Mouse (Mus musculus) right cerebral cortex, postnatal 4 days (tissue): ENCODE results near the gene 6030452D12Rik.

Experiments used
- DNase-seq: peaks from one replicate; pipeline ENCODE4 v3.0.0-alpha.2; 2022

The 6030452D12Rik gene

DNA sequence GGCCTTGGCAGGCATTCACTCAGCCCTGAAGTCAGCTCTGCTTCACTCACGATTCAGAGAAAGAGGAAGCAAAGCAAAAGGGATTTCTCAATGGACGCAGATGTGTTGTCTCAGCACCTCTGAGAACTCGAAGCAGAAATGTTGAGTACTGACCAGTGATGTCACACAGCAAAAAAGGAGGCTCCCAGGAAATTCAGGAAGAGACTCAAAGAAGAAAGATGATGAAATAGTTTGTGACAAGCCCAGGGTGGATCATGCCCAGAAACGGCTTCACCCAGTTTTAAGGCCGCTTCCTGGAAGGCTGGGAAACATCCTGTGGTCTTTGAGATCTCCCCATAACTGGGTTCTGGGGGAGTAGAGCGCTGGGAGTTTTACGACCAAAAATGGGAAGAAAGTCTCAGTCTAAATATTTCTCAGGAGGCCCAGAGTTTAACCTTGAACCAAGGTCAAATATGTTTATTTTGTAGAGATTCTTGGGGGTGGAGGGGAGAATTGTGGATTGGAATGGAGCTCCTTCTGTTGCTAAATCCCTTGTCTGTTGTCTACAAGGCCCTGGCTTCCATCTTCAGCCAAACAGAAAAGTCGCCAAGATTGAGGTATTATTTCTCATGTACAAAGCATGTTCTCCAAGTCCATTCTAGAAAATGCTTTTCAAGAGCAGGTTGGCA lies at the start of gene 6030452D12Rik:
6030452D12Rik (plus strand) TSS at position 505 of the 668 bp plus-strand sequence.
- DNase-seq = no peak

DNA sequence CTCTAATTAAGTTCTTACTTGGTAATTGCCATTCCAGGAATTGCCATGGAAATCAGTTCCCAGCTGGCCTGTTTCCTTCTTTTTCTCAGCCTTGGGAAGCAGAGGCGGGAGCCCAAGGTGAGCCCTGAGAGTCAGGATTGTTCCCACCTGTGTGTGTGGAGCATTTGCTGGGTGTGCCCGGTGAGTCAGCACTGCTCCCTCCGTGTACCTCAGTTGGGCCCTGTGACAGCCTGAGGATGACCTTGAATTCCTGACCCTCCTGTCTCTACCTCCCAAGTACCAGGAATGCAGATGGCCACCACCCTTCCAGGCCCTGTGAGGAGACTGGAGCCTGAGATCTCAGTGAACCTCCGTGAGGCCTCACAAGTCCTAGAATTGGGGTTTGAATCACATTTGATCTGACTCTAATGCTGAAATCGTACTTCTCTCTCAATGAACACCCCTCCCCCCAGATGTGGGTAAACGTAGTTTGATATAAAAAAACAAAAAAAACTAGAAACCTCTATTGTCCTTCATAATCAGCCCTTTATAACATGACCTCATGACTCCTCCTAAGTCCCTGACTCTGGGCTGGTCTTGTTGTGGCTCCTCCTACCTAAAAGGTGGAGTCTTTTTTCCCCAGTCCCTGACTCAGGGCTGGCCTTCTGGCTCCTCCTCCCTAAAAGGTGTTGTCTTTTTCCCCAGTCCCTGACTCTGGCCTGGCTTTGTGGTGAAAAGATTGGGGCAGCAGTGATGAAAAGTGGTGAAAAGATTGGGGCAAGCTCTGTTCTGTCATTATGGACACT lies 48.8 kb upstream of the 6030452D12Rik start:
- no peak for DNase-seq

DNA sequence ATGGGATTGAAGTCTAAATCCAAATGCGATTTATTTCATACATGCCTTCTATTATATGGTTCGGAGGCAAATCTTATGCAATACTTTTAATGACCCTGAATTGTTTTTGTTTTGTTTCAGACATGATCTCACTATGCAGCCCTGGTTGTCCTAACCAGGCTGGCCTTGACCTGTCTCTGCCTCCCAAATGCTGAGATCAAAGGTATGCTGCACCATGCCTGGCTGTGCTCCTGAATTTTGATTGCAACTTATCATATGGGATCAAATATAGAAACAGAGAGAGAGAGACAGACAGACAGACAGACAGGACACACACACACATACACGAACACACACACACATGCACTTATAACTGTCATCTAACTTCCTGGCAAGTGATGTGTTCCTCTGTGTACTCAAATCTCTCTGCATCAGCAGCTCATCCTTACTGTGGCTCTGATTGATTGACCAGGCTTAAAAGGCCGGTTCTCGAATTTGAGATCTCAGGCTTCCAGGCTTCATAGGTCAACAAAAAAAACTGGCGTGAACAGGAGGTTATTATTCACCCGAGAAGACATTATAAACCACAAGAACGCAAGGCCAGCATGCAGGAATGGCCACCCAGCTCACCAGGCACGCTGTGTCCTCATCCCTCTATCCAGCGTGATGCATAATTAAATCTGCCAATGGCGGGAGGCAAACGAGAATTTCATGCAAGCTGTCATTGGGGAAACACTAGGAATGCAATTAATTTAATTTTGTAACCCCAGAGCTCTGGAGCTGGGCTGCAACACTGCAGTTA lies 47.4 kb upstream of the 6030452D12Rik start:
- DNase-seq = no peak

DNA sequence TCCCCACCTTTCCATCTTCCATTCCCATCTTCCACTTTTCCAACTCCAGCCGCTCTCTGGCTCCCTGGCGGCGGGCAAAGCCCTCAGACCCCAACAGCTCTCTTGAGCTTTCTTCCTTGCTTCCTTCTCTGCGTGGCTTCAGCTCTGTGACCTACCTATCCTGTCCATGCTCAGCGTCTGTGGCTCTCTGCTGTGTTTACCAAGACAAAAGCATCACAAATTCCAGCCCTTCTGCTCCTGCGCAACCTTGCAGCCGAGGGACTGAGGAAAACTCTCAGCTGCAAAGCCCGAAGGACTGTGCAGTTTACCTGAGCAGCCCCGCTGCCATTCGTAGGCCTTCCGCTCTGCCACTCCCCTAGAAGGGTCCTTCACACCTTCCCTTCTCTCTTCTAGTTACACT lies 46.3 kb upstream of the 6030452D12Rik start:
- no peak for DNase-seq

DNA sequence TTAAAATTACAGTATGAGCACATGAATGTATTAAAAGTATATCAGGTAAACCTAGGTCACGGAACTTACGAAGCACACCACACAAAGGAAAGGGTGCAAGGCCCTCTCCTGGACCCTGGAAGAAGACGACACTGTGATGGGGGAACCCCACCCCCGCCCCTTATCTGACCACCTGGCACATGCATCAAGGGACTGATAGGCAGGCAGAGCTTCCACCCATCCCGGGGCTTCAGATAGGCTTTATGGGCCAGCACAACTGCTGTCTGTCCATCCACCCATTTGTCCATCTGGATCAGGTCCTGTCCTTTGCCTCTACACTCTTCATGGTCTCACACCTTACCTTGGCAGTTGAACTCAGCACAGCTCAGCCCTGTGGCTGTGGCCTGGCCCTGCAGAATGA lies 38.2 kb upstream of the 6030452D12Rik start:
- DNase-seq = no peak

DNA sequence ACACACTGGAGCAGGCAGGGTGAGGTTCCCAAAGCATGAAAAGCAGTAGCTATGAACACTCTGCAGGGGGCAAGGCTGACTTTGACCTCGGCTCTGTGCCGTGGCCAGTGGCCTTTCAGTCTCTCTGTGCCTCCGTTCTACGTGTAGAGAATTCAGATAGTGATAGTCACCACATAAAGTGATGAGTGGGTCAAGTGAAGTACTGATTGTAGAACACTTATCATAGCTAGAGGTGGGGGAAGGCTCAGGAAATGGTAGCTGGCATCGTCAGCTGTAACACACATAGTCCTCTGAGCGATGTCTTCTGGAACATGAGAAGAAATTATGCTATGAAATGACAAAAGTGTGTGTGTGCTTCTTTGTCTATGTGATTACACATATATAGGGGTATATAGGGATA lies 36.5 kb upstream of the 6030452D12Rik start:
- no peak for DNase-seq

DNA sequence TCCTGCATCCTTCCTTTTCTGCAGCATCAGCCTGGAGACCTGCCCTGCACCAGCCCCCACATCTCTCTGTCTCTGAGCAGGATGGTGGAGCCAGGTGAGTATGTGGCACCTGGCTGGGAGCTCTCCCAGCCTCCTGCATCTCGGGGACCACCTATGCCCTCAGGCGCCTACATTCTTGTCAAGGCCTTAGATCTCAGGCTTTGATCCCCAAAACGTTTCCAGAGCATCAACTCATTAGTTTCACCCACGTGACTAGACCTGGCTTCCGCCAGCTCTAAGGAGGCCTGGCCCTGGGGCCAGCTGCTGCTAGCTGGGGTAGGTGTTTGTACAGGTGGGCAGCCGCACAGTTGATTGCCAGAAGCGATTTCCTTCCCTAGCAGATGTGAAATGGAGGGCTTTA lies 30.8 kb upstream of the 6030452D12Rik start:
- DNase-seq = no peak

DNA sequence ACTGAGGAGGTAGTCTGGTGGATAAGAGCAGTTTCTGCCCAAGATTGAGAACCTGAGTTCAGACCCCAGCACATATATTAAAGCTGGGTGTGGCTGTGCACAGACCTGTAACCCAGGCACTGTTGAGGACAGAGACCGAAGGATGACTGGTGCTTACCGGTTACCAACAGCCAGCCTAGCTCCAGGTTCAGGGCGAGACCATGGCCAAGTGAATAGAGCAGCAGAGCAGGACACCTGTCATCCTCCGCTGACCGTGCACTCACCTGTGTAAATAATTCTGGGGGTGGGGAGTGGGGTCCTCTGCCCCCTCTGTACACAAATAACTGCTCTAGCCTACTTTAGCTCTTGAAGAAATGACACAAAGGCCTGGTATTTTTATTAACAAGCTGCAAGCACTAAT lies 26.3 kb upstream of the 6030452D12Rik start:
- no peak for DNase-seq

DNA sequence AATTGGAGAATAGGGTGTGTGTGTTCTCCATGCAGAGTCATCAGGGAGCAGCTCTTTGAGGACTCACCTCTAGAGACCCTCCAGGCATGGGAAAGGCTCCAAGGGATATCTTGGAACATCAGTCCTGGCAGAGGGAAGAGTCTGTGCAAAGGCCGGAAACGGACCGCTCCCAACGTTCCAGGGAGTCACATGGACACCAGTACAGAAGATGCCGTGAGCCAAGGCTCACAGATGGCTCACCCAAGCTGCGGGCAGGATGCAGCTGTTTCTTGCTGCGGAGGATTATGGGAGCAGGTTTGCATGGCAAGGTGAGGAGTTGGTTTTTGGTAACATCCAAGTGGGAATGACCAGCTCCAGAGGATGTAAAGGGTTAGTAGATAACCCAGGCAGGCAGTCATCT lies 3.9 kb downstream of the 6030452D12Rik start:
- no peak for DNase-seq

DNA sequence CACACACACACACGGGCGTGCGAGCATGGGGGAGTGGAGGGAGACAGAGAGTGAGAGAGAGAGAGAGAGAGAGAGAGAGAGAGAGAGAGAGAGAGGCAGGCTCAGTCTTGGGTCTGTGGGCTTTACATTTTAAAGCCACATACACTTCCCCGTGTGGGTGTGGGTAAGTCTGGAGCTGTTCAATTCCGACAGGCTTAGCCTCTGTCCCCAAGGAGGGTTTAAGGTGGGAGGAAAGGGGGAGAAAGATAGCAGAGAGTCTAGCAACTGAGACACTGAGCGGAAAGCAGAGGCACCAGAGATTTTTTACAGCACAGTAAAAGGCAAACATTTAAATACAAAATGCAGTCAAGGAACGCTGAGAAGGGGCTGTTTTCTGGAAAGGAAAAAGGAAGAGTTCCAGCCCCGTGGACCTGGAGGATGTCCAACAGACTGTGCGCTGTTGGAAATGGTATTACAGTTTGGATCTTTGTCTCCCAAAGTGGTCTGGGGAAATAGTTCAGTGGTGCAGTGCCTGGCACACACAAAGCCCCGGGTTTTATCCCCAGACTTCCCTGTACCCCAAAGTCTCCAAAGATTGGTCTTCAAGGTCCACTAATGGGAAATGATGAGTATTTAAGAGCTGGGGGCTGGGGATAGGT lies 5.1 kb downstream of the 6030452D12Rik start:
- no peak for DNase-seq

DNA sequence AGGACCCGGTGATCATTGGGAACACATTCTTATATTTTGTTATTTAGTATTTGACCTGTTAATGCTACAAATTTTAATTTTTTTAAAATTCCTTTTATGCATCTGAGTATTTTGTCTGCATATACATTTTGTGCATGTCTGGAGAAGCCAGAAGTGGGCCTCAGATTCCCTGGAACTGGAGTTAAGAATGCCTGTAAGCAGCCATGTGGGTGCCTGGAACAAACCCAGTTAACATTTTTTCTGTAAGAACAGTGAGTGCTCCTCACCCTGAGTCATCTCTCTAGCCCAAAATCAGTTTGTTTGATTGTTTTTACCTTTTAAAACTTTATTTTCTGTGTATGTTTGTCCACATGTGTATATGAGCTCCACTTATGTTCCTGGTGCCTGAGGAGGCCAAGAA lies 5.8 kb downstream of the 6030452D12Rik start:
- DNase-seq = no peak

DNA sequence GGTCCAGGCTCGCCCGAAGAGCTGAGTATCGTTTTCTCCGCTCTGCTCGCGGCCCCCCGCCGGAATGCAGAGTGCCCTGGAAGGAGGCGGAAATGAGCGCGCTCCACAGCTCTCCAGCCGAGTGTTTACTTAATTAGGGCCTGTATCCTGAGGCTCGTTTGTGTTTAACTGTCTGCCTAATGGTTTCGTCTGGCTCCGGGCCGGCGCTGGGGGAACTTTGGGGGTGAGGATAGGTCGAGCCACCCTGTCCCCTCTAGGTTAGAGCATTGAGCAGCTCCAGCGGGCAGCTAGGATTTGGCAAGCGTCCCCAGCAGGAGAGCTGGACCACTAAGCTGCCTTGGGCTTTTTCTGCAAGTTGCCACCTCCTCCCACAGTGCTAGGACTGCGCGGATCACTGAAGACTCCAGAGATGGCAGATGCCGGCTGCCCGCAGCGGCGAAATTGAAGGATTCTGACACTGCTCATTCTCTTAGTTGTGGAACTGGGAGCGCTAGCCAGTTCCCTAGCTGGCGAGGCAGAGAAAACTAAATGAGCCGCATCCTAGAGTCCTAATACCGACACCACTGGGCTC lies 7.5 kb downstream of the 6030452D12Rik start:
- peak; percentile 32 for DNase-seq

DNA sequence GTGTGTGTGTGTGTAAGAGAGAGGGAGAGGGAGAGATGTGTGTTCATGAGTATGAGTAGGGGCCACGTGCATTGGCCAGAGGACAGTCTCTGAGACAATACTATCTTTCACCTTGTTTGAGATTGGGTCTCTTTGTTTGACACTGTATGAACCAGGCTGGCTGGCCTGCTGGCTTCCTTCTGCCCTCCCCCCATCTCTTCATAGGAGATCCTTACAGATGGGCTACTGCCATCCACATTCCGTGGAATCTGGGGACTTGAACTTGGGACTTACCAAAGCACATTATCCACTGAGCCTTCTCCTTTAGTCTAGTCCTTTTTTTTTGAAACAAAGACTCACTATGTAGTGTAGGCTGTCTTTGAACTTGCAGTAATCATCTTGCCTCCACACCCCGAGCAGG lies 8.1 kb downstream of the 6030452D12Rik start:
- DNase-seq = no peak

DNA sequence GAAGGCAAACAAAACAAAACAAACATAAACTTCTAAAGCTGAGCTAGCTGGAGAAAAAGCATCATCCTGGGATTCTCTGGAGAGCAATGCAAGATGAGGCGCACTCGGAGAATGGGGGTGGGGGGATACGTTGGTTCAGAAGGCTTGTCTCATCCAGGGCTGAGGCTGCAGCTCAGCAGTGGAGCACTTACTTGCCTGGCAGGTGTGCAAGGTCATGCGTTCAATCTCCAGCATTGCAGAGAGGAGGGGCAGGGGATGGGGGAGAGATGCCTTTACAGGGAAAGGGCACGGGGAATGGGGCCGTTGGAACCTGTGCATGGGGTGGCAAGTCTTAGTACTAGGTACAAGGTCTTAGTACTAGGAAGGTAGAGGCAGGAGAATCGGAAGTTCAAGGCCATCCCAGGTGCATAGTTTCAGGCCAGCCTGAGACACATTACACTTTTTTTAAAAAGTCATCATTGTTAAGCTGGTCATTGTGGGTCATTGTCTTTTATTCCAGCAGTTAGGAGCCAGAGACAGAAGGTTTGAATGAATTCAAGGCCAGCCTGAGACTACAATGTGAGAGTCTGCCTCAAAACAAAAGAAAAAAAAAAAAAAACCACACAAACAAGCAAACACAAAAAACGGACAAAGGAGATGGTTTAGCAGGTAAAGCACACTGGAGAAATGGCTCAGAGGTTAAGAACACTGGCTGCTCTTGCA lies 8.9 kb downstream of the 6030452D12Rik start:
- DNase-seq = no peak

DNA sequence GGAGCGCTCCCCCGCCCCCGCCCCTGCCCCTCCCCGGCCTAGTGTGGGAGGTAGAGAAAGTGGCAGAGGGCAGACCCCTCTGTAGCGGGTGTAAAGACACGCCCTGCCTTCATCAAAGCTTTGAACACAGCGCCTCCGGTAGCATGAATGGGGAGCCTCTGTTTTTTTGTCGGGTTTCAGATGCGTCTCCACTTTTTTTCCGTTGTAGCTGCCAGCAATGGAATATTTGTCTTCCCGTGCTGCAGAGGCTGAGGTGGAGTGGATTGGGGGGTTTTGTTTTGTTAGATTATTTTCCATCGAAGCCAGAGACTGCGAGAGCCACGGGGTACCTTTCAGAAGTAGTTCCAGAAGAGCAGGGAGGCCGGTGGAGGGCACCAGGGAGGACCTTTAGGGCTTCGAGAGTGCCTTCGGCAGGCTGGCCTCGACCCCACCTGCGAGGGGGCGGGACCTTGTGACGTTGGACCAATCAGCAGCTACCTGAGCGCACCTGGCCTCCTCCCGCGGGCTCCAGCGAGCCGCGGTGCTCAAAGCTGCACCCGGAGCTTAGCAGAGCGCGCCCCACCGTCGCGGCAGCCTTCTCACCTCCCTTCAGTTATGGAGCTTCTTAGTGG lies 10.1 kb downstream of the 6030452D12Rik start, which contains the start of gene Cdh3:
Cdh3 (plus strand) TSS at position 527 of the 611 bp plus-strand sequence.
- peak; percentile 19 for DNase-seq

DNA sequence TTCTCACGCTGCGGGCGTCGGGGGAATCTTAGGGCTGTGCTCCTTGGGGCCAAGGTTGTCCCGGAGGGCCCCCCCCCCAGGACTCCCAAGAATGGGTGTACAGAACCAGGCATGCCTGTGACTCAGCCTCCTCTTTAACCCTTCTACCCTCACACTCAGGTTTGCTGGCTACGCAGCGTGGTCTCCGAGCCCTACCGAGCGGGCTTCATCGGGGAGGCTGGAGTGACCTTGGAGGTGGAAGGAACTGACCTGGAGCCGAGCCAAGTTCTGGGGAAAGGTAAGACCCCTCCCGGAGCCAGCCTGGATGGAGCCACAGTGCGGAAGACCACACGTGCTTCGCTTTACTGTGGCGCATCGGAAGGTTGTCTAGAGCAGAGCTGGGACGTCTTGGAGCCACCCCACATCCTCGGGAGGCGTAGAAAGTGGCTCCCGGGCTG lies 10.8 kb downstream of the 6030452D12Rik start:
- no peak for DNase-seq

DNA sequence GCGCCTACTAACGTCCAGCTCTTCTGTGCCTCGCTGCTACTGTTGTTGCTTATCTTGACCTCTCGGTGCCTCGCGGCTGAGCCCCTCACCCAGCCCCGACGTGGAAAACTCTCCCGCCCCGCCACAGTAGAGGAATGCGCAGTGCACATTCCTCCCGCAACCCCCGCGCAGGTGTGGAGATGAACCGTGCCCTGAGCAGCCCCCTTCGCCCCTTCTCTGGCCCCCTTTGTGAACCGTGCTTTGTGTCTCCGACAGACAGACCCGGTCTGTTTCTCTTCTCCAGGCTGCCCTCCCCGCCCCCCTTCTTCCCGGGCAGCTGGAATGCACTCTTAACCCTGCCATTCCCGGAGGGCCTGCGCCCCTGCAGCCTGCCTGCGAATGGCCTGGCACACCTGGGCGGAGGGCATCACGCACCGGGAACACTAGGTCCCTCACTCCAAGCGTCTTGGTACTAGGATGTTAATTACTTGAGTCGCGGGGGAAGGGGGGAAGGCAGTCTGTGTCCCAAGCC lies 11.3 kb downstream of the 6030452D12Rik start:
- no peak for DNase-seq

DNA sequence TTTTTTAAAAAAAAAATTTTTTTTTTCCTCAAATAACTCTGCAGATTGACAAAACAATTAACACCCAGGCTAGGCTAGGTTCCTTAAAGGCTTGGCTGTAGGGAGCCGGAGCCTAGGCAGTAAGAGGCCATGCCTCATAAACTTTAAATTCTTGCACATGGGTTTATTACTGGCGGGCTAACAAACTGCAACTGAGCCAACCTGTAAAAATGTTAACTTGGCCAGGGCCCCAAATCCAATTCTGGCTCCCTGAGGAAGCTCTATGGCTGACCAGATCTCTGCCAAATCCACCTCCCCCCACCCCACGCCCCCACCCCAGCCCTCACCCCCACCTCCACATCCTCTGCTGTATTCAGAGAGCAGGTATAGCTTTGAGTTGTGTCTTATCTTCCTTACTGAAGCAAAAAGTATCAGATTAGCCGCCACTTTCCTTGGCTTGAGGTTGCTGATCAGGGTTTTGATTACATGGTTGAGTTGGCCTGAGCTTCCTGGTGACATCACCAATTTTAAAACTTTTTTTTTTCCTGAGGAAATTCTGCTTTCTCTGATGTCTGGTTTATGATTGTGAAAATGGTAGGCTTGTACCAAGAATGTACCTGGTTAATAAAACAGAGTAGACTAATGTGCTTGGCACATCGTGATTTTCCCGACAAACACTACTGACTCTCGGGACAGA lies 12.3 kb downstream of the 6030452D12Rik start:
- DNase-seq = no peak

DNA sequence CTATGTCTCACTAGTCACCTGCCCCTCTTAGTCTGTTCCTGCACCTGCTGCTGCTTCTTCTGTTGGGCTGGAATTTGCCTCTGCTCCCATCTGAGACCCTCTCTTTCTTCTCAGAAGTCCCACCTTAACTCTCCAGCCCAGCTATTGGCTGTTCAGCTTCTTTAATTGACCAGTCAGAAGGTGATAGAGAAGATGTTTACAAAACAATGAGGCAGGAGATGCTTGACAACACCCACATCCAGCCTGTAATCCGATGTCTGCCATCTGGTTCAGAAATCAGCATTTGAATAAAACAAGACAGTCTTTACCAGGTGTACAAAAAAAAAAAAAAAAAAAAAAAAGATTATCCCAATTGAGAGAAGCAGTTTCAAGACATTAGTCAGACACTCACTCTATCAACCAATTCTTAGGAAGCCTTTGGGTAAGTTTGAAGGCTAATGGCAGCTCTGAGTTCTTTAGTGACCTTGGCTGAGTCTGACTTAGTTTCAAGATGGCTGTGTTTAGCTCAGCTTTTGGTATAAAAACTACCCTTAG lies 15.7 kb downstream of the 6030452D12Rik start:
- DNase-seq = no peak

DNA sequence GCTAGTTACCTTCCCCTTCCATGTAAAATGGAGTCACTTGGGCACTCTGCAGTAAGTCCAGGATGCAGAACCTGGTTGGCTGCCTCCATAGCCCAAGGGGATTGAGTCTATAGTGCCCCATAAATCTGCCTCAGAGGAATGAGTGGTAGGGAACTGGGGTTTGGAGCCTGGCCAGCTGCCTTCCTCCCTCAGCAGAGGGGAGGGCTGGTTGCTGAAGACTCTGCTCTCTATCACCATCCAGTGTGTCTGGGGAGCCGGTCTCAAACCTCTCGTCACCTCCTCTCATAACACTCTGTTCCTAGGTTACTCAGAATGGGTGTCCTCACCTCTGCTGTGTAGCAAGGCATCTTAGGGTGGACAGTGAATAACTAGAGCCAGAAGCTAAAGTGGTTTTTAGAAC lies 16.3 kb downstream of the 6030452D12Rik start:
- no peak for DNase-seq
